Mouse (Mus musculus) embryonic facial prominence, embryonic 14.5 days (tissue): ENCODE measurements at regions not wholly inside any gene's neighbourhood (a gene's known extent, or its start where the extent isn't known, plus 50 kb on each side); places are given as distances from the start of the nearest gene placed in this dataset.

ENCODE experiments used
- ATAC-seq: fragments of 200-750 bp; cut with Nextera tagmentation; 2 replicates; pipeline ENCODE4 v1.8.0; 2017; ENCODE audit warnings: low read depth, moderate number of reproducible peaks, moderate TSS enrichment
- DNase-seq: peaks from one replicate; pipeline ENCODE4 v3.0.0-alpha.2; 2015; ENCODE audit warnings: low spot score
- H3K27ac ChIP-seq: fragments of 300-500 bp; sonication (generic); replicated peaks from 2 replicates; pipeline ENCODE4 v1.5.1; 2014; ENCODE audit warnings: low read depth, mild to moderate bottlenecking, low read length, moderate library complexity
- H3K27me3 ChIP-seq: fragments of 300-500 bp; sonication (generic); replicated peaks from 2 replicates; pipeline ENCODE4 v1.6.1; 2014; ENCODE audit warnings: low read length; ENCODE audit not compliant: control insufficient read depth, insufficient read depth
- H3K36me3 ChIP-seq: fragments of 300-500 bp; sonication (generic); 2 replicates; pipeline ENCODE4 v1.6.1; 2014; ENCODE audit warnings: low read length, mixed read lengths; ENCODE audit not compliant: control insufficient read depth, insufficient read depth
- H3K4me1 ChIP-seq: fragments of 300-500 bp; sonication (generic); 2 replicates; pipeline ENCODE4 v1.6.1; 2014; ENCODE audit warnings: antibody characterized with exemption, low read length; ENCODE audit not compliant: control insufficient read depth, insufficient read depth
- H3K4me2 ChIP-seq: fragments of 300-500 bp; sonication (generic); 2 replicates; pipeline ENCODE4 v1.6.1; 2014; ENCODE audit warnings: low read depth, mild to moderate bottlenecking, low read length, moderate library complexity, mixed read lengths
- H3K4me3 ChIP-seq: fragments of 300-500 bp; sonication (generic); 2 replicates; pipeline ENCODE4 v1.5.1; 2014; ENCODE audit warnings: low read depth, mild to moderate bottlenecking, low read length
- H3K9ac ChIP-seq: fragments of 300-500 bp; sonication (generic); 2 replicates; pipeline ENCODE4 v1.6.1; 2014; ENCODE audit warnings: low read depth, mild to moderate bottlenecking, low read length, moderate library complexity, mixed read lengths
- H3K9me3 ChIP-seq: fragments of 300-500 bp; sonication (generic); 2 replicates; pipeline ENCODE4 v1.6.1; 2016; ENCODE audit warnings: low read length; ENCODE audit not compliant: control insufficient read depth
- WGBS: fragments of 180-500 bp; shearing (Covaris S2); extraction: QIAGEN DNeasy Blood & Tissue Kit; methylation state at CpG from one replicate; pipeline ENCODE4 v1.1.7; 2014; 5-methylcytosine and 5-hydroxymethylcytosine counted together

- ATAC-seq: no peak
- H3K9me3 ChIP-seq: no peaks in the 10 kb centered on the region
- no peaks in the 10 kb centered on the region for H3K27me3 ChIP-seq
- H3K36me3 ChIP-seq: no peaks in the 10 kb centered on the region
- no peak overlapping the region for H3K27ac ChIP-seq
- no peak overlapping the region for H3K4me2 ChIP-seq
- 88% methylated on average over 1 of the region's 1 CpGs for WGBS
- H3K9ac ChIP-seq: no peak overlapping the region
- H3K4me1 ChIP-seq: no peaks in the 10 kb centered on the region
- H3K4me3 ChIP-seq: no peak overlapping the region
- no peak for DNase-seq
These were observed 103.1 kb downstream of the Cavin4 start for GRCm38 (mm10) chr4:48766458-48766857.

GRCm38 (mm10) chr4:48770403-48770953 lies 107.2 kb downstream of the Cavin4 start:
- Histone ChIP-seq H3K9me3 (no peaks in the 10 kb centered on the region), H3K4me2 (peak overlapping the region; percentile 45), H3K27ac (peak overlapping the region; percentile 52; the same call in 1 of the 2 replicates), H3K27me3 (no peaks in the 10 kb centered on the region), H3K4me1 (no peaks in the 10 kb centered on the region), H3K9ac (no peak overlapping the region; the same call in 1 of the 2 replicates), H3K4me3 (no peak overlapping the region), H3K36me3 (no peaks in the 10 kb centered on the region)
- no peak for ATAC-seq
- 34% methylated on average over 3 of the region's 3 CpGs for WGBS
- peak; percentile 12 for DNase-seq

GRCm38 (mm10) chr4:48770954-48771665 lies 107.8 kb downstream of the Cavin4 start:
- peak; percentile 81 for ATAC-seq
- WGBS: 20% methylated on average over 14 of the region's 14 CpGs

DNA sequence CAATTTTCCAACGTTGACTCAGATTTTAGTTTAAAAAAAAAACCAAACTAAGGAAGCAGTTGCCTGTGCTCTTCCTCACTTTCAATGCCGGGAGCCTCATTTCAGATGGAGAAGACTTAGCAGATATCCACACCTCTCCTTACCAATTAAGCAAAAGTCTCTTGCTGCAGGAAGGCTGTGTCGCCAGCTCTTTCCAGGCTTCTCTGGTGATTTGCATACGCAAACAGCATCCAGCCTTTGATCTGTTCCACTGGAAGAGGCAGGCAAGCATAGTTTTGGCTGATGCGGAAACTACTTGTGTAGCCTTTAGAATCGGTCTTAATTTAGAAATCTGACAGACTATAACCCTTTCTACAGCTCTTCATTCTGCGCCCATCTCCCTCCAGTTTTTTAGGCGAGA lies 108.5 kb downstream of the Cavin4 start:
- ATAC-seq (no peak), DNase-seq (no peak)
- WGBS: 72% methylated on average over 8 of the region's 8 CpGs
- Histone ChIP-seq H3K9me3 (no peaks in the 10 kb centered on the region), H3K27ac (0 out of 2 replicates have a peak overlapping the region, but pooled peaks have one; percentile 52), H3K4me1 (no peaks in the 10 kb centered on the region), H3K9ac (no peak overlapping the region), H3K4me2 (no peak overlapping the region), H3K4me3 (no peak overlapping the region), H3K27me3 (no peaks in the 10 kb centered on the region), H3K36me3 (no peaks in the 10 kb centered on the region)

More at GRCm38 (mm10) chr4:48770954-48771665, 107.8 kb downstream of the Cavin4 start:
- Histone ChIP-seq H3K4me2 (peak overlapping the region; percentile 45), H3K27ac (peak overlapping the region; percentile 52), H3K9ac (peak overlapping the region; percentile 23; the same call in 1 of the 2 replicates), H3K27me3 (no peaks in the 10 kb centered on the region), H3K4me1 (no peaks in the 10 kb centered on the region), H3K4me3 (peak overlapping the region; percentile 15; the same call in 1 of the 2 replicates), H3K36me3 (no peaks in the 10 kb centered on the region), H3K9me3 (no peaks in the 10 kb centered on the region)
- peak; percentile 85 for DNase-seq

- 66% methylated on average over 12 of the region's 12 CpGs for WGBS
- DNase-seq: peak; percentile 70
- Histone ChIP-seq H3K4me2 (no peak overlapping the region), H3K27me3 (no peaks in the 10 kb centered on the region), H3K27ac (no peak overlapping the region), H3K9me3 (no peaks in the 10 kb centered on the region), H3K9ac (no peak overlapping the region), H3K4me1 (no peaks in the 10 kb centered on the region; the same call in 1 of the 2 replicates), H3K36me3 (no peaks in the 10 kb centered on the region), H3K4me3 (no peak overlapping the region)
- ATAC-seq: peak; percentile 31; the same call in 1 of the 2 replicates
These were observed 116.0 kb downstream of the Cavin4 start for GRCm38 (mm10) chr4:48779202-48779905.

GRCm38 (mm10) chr4:48779955-48780354 lies 116.6 kb downstream of the Cavin4 start:
- no peak overlapping the region for H3K27ac ChIP-seq
- H3K4me3 ChIP-seq: no peak overlapping the region
- no peaks in the 10 kb centered on the region for H3K27me3 ChIP-seq
- no peaks in the 10 kb centered on the region; the same call in 1 of the 2 replicates for H3K4me1 ChIP-seq
- no peaks in the 10 kb centered on the region for H3K36me3 ChIP-seq
- 76% methylated on average over 2 of the region's 2 CpGs for WGBS
- no peak overlapping the region for H3K9ac ChIP-seq
- H3K4me2 ChIP-seq: no peak overlapping the region
- no peak for DNase-seq
- no peaks in the 10 kb centered on the region for H3K9me3 ChIP-seq
- ATAC-seq: no peak

DNA sequence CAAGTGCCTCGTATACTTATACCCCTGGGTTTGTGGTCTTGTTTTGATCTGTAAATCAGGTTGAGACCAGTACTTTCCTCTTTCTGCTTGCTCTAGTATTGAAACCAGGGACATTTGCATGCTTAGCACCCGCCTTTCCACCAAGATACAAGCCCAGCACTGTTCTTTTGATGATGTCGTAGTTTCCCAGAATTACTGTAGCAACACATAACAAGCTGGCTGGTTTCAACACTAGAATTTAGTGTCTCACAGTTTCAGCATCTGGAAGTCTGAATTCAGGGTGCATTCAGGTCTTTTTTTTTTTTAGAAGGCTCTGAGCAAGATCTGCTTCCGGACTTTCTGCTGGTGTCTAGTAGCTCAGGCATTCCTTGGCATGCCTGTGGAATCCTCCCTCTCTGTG lies 117.8 kb downstream of the Cavin4 start:
- Histone ChIP-seq H3K27ac (no peak overlapping the region), H3K4me2 (no peak overlapping the region), H3K9me3 (no peaks in the 10 kb centered on the region), H3K36me3 (no peaks in the 10 kb centered on the region), H3K27me3 (no peaks in the 10 kb centered on the region), H3K9ac (no peak overlapping the region), H3K4me3 (no peak overlapping the region), H3K4me1 (no peaks in the 10 kb centered on the region; the same call in 1 of the 2 replicates)
- DNase-seq (no peak), ATAC-seq (peak; percentile 23; the same call in 1 of the 2 replicates)
- 49% methylated on average over 4 of the region's 4 CpGs for WGBS

GRCm38 (mm10) chr4:48782686-48783085 lies 119.4 kb downstream of the Cavin4 start:
- Histone ChIP-seq H3K4me3 (no peak overlapping the region), H3K27ac (no peak overlapping the region), H3K27me3 (no peaks in the 10 kb centered on the region), H3K4me2 (no peak overlapping the region), H3K36me3 (no peaks in the 10 kb centered on the region), H3K4me1 (no peaks in the 10 kb centered on the region; the same call in 1 of the 2 replicates), H3K9me3 (no peaks in the 10 kb centered on the region), H3K9ac (no peak overlapping the region)
- 34% methylated on average over 3 of the region's 3 CpGs for WGBS
- ATAC-seq: peak; percentile 26; the same call in 1 of the 2 replicates
- peak; percentile 65 for DNase-seq
